Mouse (Mus musculus) layer of hippocampus, adult 2 months (tissue): ENCODE measurements around the gene Lnx1. TPM values are rescaled to one million over a fixed set of nuclear protein-coding genes. Genes with fewer than 3 reads are reported as not detected.

ENCODE experiments used
- DNase-seq, 2 experiments: peaks; one replicate each; pipeline ENCODE4 v3.0.0; 2022; ENCODE audit warnings: low spot score in 2 of 2
- H3K27ac ChIP-seq: fragments of 200-600 bp; 2 replicates; pipeline ENCODE4 v1.8.1; 2022
- H3K4me3 ChIP-seq: fragments of 200-600 bp; 2 replicates; pipeline ENCODE4 v1.8.1; 2022; ENCODE audit warnings: mild to moderate bottlenecking
- CTCF ChIP-seq: fragments of 200-600 bp; conservative IDR thresholded peaks from 2 replicates; pipeline ENCODE4 v1.8.1; 2022; ENCODE audit warnings: antibody characterized with exemption, mild to moderate bottlenecking, moderate library complexity
- total RNA-seq, 2 experiments: library from RNA; stranded (reverse); gene quantifications; 2 replicates each; pipeline ENCODE4 v1.2.3; 2021

Lnx1 gene
- total RNA-seq, 2 experiments from 2014 or later, result 11.5 to 14.6 TPM

DNA sequence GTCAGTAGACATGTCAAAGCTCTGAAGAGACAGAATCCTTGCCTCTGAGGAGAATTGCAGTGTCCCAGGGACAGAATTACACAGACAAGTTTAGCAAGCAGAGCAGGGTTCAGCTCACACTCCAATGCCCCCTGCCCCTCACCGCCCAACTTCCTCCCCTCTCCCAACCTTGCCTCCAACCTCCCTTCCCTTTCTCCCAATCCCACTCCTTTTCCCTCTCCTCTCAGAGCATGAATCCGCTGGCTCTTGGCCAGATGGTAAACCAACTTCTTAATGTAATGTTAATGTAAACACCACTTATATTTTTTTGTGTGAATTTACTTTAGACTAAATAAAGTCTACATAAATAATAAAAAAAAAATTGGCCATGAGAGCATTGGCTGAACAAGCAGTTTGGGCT lies 13.9 kb downstream of the Lnx1 start:
- TF ChIP-seq CTCF, result no peak
- DNase-seq, result no peak
- H3K27ac ChIP-seq, result no peak overlapping the region
- no peak overlapping the region for H3K4me3 ChIP-seq

DNA sequence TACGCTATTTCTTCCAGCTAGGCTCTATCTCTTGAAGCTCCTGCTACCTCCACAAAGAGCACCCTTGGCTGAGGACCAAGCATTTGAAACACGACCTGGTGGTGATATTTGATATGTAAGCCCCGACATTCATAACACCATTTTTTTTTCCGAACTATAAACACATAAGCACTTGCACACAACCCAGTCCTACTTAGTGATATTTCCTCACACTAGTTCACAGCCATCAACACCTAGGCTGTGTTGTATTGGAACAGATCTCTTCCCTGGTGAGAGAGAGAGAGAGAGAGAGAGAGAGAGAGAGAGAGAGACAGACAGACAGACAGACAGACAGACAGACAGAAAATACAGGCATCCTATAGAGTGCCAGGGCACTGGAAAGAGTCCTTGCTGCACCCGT lies 17.8 kb downstream of the Lnx1 start:
- TF ChIP-seq CTCF, result no peak
- Histone ChIP-seq H3K27ac (no peak overlapping the region), H3K4me3 (no peak overlapping the region)
- no peak for DNase-seq

DNA sequence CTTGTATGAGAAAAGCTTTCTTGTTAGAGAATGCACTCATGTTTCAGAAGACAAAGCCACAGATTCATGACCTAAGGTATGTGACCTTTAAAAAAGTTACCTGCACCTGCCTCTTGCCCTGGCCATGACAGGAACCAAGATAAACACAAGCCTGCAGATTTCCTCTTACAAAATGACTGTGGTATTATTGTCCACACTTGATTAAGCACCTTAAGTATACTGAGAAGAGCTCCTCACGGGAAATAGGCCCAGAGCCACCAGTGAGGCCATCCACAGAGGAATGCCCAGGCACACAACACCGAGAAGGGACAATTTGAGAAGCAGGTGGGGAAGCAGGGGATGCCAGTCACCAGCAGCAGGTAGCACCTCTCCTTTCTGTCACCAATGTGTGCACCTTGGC lies 18.9 kb downstream of the Lnx1 start:
- Histone ChIP-seq H3K4me3 (no peak overlapping the region), H3K27ac (no peak overlapping the region)
- no peak for DNase-seq
- no peak for TF ChIP-seq CTCF

DNA sequence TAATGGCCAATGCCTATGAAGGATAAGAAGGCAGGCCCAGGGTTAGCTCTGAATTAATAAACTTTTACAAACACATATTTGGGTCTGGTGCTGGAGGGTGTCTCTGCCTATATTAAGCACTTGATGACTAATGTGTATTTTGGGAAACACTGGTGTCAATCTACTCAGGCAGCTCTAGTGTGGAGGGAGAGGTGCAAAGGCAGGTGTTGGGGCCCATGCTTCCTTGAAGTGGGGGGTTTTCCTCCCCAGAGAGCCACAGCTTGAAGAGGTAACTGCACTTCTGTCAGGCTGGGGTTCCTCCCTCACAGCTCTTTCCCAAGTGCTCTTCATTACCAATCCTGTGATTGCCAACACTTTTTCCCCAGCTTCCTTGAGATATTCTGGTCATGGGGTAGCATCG lies 20.0 kb downstream of the Lnx1 start:
- H3K27ac ChIP-seq, result no peak overlapping the region
- no peak overlapping the region for H3K4me3 ChIP-seq
- DNase-seq, result no peak
- TF ChIP-seq CTCF, result no peak

DNA sequence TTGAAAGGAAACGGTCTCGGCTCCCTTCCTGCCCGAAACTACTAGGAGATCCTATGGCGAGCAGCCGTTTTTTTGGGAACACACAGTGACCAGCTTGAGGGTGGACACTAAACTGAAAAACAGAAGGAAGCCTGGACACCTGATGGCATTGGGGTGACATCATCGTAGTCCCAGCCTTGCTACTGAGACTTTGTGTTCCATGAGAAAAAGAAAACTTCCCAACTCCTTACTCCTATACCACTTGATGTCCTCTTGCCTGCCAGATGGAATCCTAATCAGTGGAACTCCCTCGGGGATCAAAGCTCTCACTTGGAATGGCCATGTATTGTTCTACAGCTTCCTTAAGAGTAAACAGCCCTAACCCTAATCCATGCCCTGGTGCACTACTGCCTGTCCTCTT lies 23.1 kb downstream of the Lnx1 start:
- Histone ChIP-seq H3K4me3 (no peak overlapping the region), H3K27ac (no peak overlapping the region)
- DNase-seq, result no peak
- no peak for TF ChIP-seq CTCF

DNA sequence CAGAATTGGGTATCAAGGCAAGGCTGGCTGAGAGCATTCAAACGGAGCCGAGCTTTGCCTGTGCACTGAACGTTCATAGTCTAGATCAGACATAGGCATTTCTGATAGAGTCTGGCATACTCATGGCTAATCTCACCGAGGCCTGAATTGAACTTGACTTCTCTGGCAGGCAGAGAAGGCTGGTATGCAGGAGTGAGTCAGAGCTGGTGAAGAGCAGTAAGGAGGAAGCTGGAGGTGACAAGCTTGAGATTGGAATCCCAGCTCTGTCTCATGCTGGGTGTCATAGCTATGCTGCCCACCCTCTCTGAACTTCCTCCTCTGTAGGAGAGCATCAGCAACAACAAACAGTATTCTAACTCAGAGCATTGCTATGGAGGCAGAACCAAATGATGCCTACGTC lies 24.0 kb downstream of the Lnx1 start:
- DNase-seq, result no peak
- Histone ChIP-seq H3K27ac (no peak overlapping the region), H3K4me3 (no peak overlapping the region)
- TF ChIP-seq CTCF, result no peak

DNA sequence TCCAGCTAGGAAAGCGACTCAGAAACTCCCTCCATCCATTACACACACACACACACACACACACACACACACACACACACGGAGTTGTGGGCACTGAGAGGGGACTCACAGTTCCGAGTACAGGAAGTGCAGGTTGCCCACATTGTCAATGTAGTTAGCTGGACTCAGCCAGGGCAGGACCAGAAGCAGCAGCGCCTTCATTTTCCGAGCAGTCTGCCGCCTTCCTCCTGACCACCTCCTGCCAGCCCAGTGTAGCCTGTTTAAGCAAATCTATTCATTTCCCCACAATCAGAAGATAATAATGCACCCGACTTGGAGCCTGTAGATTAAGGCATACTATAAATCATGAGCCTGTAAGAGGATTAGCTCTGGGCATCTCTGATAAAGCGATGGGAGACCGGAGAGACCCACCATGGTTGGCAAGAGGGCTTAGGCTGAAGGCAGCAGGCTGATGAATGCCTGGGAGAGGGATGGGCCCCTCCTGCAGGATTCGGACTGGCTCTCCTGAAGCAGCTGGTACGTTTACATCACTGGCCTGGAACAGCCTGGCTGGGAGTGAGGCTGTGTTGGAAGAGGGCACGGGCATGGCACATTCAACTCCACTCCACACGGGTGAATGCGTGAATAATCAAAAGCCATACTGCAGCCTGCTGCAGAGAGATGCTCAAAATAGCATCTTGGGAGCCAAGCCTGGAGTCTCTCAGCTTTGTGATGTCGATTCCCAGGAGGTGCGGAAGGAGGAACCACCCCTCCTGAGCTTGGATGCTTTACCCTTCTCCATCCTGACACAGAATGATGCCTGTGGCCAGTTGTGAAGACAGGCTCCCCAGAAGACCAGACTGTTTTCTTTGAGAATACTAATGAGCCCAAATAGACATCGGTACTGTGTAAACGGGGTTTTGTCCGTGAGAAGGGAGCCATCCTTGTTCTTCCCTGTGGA lies 25.0 kb downstream of the Lnx1 start:
- H3K27ac ChIP-seq, result peak overlapping the region; percentile 76
- peak; percentile 52 to 75 for DNase-seq
- H3K4me3 ChIP-seq, result peak overlapping the region; percentile 48
- no peak for TF ChIP-seq CTCF

DNA sequence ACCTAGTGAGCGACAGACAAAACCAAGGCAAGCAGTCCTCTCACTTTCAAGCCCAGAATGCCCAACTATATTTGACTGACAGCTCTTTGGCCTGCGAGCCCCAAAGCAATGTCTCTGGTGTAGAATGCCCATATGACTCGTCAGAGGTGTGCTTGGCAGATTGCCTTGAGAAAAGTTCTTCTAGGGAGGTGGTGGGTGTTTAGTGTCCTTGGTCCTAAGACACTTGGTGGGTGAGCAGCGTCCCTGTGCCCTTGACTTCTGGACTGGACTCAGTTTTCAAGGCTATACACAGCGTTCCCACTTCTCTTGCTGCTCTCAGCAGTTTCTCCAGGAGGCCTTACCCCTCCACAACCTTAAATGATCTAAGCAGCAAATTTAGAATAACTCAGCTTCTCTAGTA lies 30.2 kb downstream of the Lnx1 start:
- H3K27ac ChIP-seq, result no peak overlapping the region
- no peak for TF ChIP-seq CTCF
- no peak overlapping the region for H3K4me3 ChIP-seq
- no peak for DNase-seq

DNA sequence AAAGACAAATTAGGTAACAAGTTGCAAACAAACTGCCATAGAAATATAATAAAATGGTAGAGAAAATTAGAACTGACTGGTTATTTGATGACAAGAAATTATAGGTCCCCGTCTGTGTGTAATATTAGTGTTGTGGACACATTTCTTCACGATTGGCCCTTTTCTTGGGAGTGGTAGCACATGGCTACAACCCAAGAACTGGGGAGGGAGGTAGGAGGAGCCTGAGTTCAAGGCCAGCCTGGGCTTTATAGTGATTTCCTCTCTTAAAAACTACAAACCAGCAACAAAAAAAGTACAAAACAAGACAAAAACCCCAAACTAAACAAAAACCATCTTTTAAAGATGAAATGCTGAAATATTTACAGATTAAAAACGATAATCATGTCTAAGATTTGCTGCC lies 31.8 kb downstream of the Lnx1 start:
- Histone ChIP-seq H3K4me3 (no peak overlapping the region), H3K27ac (no peak overlapping the region)
- TF ChIP-seq CTCF, result no peak
- no peak for DNase-seq

DNA sequence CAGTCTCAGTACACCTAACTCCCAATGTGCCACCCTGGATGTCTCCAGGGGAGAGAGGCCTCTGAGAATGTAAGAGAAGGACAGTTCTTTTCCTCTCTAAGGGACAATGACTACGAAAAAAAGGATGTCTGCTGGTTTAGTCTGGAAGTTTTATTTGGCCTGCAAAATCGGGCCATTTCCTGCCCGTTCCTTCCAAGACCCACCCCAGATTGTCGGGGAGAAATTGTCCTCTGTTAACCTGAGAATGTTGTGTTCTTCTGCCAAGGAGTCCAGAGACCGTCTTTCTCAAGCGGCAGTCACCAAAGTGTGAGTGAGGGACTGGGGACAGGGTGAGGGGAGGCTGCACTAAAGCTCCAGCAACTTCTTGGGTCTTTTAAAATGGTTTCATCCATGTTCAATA lies 32.8 kb downstream of the Lnx1 start:
- no peak overlapping the region for H3K27ac ChIP-seq
- no peak for DNase-seq
- no peak for TF ChIP-seq CTCF
- no peak overlapping the region for H3K4me3 ChIP-seq

DNA sequence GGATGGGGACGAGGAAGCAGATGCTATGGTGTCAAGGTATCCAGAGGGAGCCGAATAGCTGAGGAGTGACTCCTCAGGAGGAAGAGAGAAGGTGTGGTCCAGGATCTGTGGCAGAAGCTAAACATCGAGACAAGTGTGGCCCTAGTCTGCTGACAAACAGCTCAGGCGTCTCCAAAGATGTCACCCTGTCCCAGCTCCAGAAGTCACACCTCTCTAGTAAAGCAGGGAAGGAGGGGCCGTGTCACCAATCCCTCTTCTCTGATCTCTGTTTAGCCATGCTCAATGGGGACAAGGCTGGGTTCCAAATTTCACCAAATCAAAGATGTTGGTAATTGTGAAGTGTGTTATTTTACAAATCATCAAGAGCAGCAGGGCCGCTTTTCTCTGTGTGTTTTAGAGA lies 33.8 kb downstream of the Lnx1 start:
- Histone ChIP-seq H3K27ac (no peak overlapping the region), H3K4me3 (no peak overlapping the region)
- no peak for DNase-seq
- no peak for TF ChIP-seq CTCF

DNA sequence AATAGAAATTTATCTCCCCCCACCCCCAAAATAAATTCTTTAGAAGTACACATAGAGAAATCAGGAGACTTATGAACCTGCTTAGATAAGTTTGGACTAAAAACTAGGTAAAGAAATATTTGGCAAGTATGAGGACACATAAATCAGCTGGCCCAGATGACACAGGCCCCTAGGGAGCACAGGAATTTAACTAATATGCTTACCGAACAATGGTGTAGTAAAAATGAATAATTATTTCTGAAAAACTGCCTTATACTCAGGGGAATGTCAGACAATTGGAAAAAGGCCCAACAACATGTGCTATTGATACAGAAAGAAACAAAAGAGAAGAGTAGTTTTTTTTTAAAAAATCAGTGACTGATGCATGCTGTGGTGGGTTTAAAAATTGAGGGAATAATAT lies 40.1 kb downstream of the Lnx1 start:
- Histone ChIP-seq H3K4me3 (no peak overlapping the region), H3K27ac (no peak overlapping the region)
- no peak for TF ChIP-seq CTCF
- no peak for DNase-seq

DNA sequence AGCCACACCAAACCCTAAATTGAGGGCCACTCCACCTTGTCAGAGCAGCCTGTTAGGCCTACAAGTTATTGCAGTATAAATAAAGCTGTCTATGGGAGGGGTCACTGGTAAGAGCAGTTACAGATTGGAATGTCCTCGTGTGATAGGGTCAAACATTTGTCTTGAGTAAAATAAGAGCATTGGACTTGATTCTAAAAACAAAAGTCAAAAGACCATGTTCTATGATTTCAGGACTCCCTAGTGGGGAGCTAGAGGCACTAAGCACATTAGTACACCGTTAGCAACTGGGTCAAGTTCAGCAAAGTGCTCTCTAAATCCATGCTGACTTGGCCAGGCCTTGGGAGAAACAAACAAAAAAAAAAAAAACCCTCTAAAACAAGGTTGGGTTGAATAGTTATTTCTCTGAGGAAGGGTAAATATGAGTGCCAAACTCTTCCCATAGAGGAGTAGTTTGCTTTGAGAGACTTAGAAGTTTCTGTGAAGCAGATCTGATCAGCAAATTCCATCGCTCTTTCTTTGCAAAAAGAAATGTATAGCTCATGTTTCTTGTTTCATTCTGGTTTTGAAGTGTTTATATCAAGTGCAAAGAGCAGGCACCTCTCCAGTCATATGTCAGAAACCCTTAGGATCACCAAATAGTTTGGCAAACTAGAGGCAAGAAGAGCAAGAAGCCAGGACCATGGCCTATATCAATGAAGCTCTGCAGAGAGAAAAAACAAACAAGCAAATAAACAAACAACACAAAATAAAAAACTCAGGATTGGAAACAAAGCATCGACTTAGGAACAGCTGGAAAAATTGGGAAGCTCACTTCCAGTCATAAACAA lies 40.8 kb downstream of the Lnx1 start:
- Histone ChIP-seq H3K27ac (no peak overlapping the region), H3K4me3 (no peak overlapping the region)
- no peak for DNase-seq
- TF ChIP-seq CTCF, result no peak
